Mouse (Mus musculus) embryonic fibroblast, embryonic 13.5 days (primary cell): Measurements from ENCODE around the gene Cdc42bpa.

ENCODE experiments used
- CTCF ChIP-seq: IDR thresholded peaks from 2 replicates; pipeline ENCODE4 v1.5.1; 2011; ENCODE audit warnings: mild to moderate bottlenecking, control low read depth, low read length, moderate library complexity, borderline replicate concordance; ENCODE audit not compliant: insufficient read depth
- POLR2A ChIP-seq: IDR thresholded peaks from 2 replicates; pipeline ENCODE4 v1.6.1; 2011; ENCODE audit warnings: low read depth, mild to moderate bottlenecking, control low read depth, low read length, moderate library complexity

DNA sequence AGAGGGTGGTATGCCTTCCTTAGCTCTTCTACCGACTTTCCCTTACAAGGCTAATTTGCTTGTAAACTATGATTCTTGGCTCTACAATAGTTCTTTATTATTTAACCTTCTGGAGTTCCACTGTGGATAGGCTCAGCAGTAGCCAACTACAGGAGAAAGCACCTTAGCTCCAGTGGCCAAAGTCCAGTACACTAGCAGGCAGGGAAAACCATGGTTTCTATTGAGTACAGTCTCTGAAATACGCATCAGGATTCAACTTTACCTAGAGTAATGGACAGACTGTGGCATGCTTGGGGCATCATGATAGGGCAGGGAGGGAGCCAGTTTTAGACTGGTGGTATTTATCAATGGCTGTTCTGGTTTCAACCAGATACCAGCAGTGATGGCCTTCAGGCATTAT lies 12.6 kb upstream of the Cdc42bpa start:
- TF ChIP-seq CTCF (no peak), POLR2A (no peak)
